Mouse (Mus musculus) limb, embryonic 14.5 days (tissue): ENCODE results near the gene Luzp2. TPM values are rescaled to one million over a fixed set of nuclear protein-coding genes. Genes with fewer than 3 reads are reported as not detected.

Experiments used
- ATAC-seq: fragments of 200-750 bp; cut with Nextera tagmentation; 2 replicates; pipeline ENCODE4 v1.8.0; 2017; ENCODE audit warnings: low read depth, moderate number of reproducible peaks, moderate TSS enrichment; ENCODE audit not compliant: low FRiP score
- DNase-seq: peaks from one replicate; pipeline ENCODE4 v3.0.0-alpha.2; 2015; ENCODE audit warnings: low spot score
- H3K27ac ChIP-seq: fragments of 300-500 bp; sonication (generic); replicated peaks from 2 replicates; pipeline ENCODE4 v1.5.1; 2014; ENCODE audit warnings: low read depth, mild to moderate bottlenecking, low read length, moderate library complexity, mixed read lengths
- H3K27me3 ChIP-seq: fragments of 300-500 bp; sonication (generic); 2 replicates; pipeline ENCODE4 v1.6.1; 2014; ENCODE audit warnings: low read length, mixed read lengths; ENCODE audit not compliant: control insufficient read depth, insufficient read depth
- H3K36me3 ChIP-seq: fragments of 300-500 bp; sonication (generic); 2 replicates; pipeline ENCODE4 v1.6.1; 2014; ENCODE audit warnings: mild to moderate bottlenecking, low read length, moderate library complexity, mixed read lengths; ENCODE audit not compliant: control insufficient read depth, insufficient read depth
- H3K4me1 ChIP-seq: fragments of 300-500 bp; sonication (generic); 2 replicates; pipeline ENCODE4 v1.6.1; 2014; ENCODE audit warnings: antibody characterized with exemption, low read length, mixed read lengths; ENCODE audit not compliant: control insufficient read depth, insufficient read depth
- H3K4me2 ChIP-seq: fragments of 300-500 bp; sonication (generic); replicated peaks from 2 replicates; pipeline ENCODE4 v1.6.1; 2014; ENCODE audit warnings: low read depth, mild to moderate bottlenecking, low read length, moderate library complexity; ENCODE audit not compliant: severe bottlenecking
- H3K4me3 ChIP-seq: fragments of 300-500 bp; sonication (generic); replicated peaks from 2 replicates; pipeline ENCODE4 v1.5.1; 2014; ENCODE audit warnings: low read length
- H3K9ac ChIP-seq: fragments of 300-500 bp; sonication (generic); 2 replicates; pipeline ENCODE4 v1.6.1; 2014; ENCODE audit warnings: mild to moderate bottlenecking, low read depth, low read length, moderate library complexity; ENCODE audit not compliant: severe bottlenecking
- H3K9me3 ChIP-seq: fragments of 300-500 bp; sonication (generic); 2 replicates; pipeline ENCODE4 v1.6.1; 2016; ENCODE audit warnings: low read length; ENCODE audit not compliant: control insufficient read depth
- POLR2A ChIP-seq: fragments of 200-500 bp; IDR thresholded peaks from 2 replicates; pipeline ENCODE4 v1.8.0; 2012; ENCODE audit warnings: inconsistent platforms, mild to moderate bottlenecking, moderate library complexity, borderline replicate concordance; ENCODE audit not compliant: insufficient read depth, insufficient read length; ENCODE audit errors: extremely low read depth
- WGBS: fragments of 180-500 bp; shearing (Covaris S2); extraction: QIAGEN DNeasy Blood & Tissue Kit; methylation state at CpG from one replicate; pipeline ENCODE4 v1.1.7; 2014; 5-methylcytosine and 5-hydroxymethylcytosine counted together
- polyA plus RNA-seq, 2 experiments: library from polyadenylated mRNA; depleted of rRNA in 1 of 2; stranded (reverse) in 1 of 2; unstranded in 1 of 2; fragments of >200 nt; fragmentation: Nextera tagmentation in 1 of 2; extraction: Ambion mirVana in 1 of 2; gene quantifications; 2 replicates each; pipeline versions ENCODE4 v1.2.1 to v1.2.3; 2012 to 2014

Gene Luzp2
- polyA plus RNA-seq, 2 experiments: 0.77 to 1.7 TPM

- no peaks in the 10 kb centered on the region for H3K9me3 ChIP-seq
- TF ChIP-seq POLR2A: no peak
- H3K4me2 ChIP-seq: no peak overlapping the region
- ATAC-seq (no peak), DNase-seq (no peak)
- H3K27me3 ChIP-seq: no peaks in the 10 kb centered on the region
- no peak overlapping the region for H3K4me3 ChIP-seq
- WGBS: 86% methylated on average over 4 of the region's 4 CpGs
- H3K4me1 ChIP-seq: no peaks in the 10 kb centered on the region
- no peak overlapping the region for H3K9ac ChIP-seq
- no peak overlapping the region for H3K27ac ChIP-seq
- H3K36me3 ChIP-seq: no peaks in the 10 kb centered on the region
Observed at GRCm38 (mm10) chr7:54878928-54879644, 43.8 kb downstream of the Luzp2 start.

DNA sequence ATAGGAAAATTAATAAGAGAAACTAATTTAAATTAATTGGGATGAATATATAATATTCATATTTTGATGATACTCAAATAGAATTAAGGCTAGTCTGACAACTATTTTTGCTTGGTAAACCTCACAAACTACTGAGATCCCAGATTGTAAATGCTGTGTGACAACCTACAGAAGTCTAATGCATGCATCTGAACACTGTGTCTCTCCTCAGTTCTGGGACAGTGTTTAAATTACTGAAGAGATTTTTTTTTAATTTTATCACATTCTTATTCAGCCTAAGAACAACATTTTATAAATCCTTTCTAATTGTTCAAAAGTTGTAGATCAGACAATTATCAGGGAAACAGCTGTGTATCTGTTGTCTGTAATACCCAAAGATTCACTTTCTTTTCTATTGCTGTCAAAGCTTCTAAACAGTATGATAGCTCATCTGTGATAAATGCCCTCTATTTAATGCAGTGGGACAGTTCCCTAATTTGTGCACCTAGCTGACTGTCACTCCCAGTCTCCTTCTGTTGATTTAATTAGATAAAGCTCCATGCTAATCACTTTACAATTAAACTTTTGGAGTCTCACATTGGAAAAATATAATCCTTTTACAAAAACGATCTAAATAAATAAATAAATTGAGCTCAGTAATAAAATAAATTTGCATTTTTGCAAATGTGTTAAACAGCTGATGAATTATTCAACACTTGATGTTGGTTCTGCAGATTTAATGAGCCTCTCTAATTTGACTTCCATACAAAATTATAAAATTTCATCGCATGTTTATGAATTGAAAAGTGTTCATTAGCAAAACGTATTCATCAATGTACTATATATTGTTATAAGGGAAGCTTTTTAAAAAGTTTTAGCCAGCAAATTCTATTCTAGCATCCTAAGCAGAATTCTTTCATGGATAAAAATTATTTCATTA lies 58.7 kb downstream of the Luzp2 start:
- Histone ChIP-seq H3K36me3 (no peaks in the 10 kb centered on the region), H3K9ac (no peak overlapping the region), H3K4me2 (no peak overlapping the region), H3K27ac (no peak overlapping the region), H3K9me3 (no peaks in the 10 kb centered on the region), H3K4me3 (no peak overlapping the region), H3K27me3 (no peaks in the 10 kb centered on the region), H3K4me1 (no peaks in the 10 kb centered on the region)
- no peak for TF ChIP-seq POLR2A
- ATAC-seq (no peak), DNase-seq (no peak)
- 82% methylated on average over 3 of the region's 3 CpGs for WGBS

DNA sequence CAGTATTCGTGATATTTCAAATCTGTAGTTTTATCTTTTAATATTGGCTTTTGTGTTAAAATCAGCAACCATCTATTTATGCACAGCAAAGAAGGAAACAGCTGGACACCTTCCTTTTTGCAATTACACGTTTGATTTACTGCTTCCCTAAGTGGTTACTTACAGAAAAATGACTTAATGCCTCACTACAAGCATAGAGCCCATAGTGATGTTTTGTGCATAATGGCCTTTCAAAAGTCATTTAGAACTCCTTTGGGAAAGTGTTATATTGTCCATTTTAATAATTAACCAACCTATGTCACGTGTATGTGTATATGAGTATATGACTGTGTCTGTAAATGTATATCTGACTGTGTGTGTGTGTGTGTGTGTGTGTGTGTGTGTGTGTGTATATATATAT lies 63.3 kb downstream of the Luzp2 start:
- no peak for DNase-seq
- Histone ChIP-seq H3K36me3 (no peaks in the 10 kb centered on the region), H3K9ac (no peak overlapping the region), H3K27ac (no peak overlapping the region), H3K4me2 (no peak overlapping the region), H3K4me1 (no peaks in the 10 kb centered on the region), H3K4me3 (no peak overlapping the region), H3K9me3 (no peaks in the 10 kb centered on the region), H3K27me3 (no peaks in the 10 kb centered on the region)
- ATAC-seq: no peak
- TF ChIP-seq POLR2A: no peak
- 67% methylated on average over 3 of the region's 3 CpGs for WGBS

DNA sequence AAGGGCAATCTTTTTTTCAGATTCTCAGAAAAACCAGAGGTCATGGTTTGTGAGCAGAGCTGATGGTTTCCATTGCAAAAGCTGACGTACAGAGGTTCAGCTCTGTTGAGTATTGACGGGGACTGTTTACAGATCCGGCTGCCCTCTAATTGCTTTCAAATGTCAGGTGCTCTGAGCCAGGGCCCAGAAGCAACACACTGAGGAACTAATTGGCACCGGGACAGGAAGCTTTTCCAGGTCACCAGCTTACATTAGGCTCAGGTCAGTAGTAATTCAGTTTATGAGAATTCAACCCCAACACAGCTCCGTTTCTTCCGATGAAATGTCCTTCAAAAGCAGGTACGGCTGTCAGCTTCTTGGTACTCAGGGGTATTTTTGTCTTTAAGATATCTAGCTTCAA lies 74.7 kb downstream of the Luzp2 start:
- H3K36me3 ChIP-seq: no peaks in the 10 kb centered on the region
- no peak overlapping the region for H3K27ac ChIP-seq
- 28% methylated on average over 7 of the region's 7 CpGs for WGBS
- no peak for TF ChIP-seq POLR2A
- no peaks in the 10 kb centered on the region for H3K27me3 ChIP-seq
- DNase-seq: no peak
- no peak for ATAC-seq
- H3K9me3 ChIP-seq: no peaks in the 10 kb centered on the region
- no peak overlapping the region for H3K4me3 ChIP-seq
- H3K9ac ChIP-seq: no peak overlapping the region
- no peaks in the 10 kb centered on the region for H3K4me1 ChIP-seq
- no peak overlapping the region for H3K4me2 ChIP-seq

- DNase-seq: no peak
- Histone ChIP-seq H3K4me3 (no peak overlapping the region), H3K4me1 (no peaks in the 10 kb centered on the region), H3K4me2 (no peak overlapping the region), H3K27me3 (no peaks in the 10 kb centered on the region), H3K9me3 (no peaks in the 10 kb centered on the region), H3K9ac (no peak overlapping the region), H3K36me3 (no peaks in the 10 kb centered on the region), H3K27ac (no peak overlapping the region)
- no peak for ATAC-seq
- 25% methylated on average over 1 of the region's 1 CpGs for WGBS
- TF ChIP-seq POLR2A: no peak
Observed at GRCm38 (mm10) chr7:54914030-54914429, 78.7 kb downstream of the Luzp2 start.
